Mouse (Mus musculus) central nervous system, embryonic 14 days (tissue): ENCODE results near the gene Gcnt4. TPM values are rescaled to one million over a fixed set of nuclear protein-coding genes. Genes with fewer than 3 reads are reported as not detected.

Source experiments
- polyA plus RNA-seq: library from polyadenylated mRNA; depleted of rRNA; stranded (reverse); fragments of >200 nt; gene quantifications from 2 replicates; pipeline ENCODE4 v1.2.3, GENCODE M21; 2012; rRNA removed

The Gcnt4 gene
- 0.12 and 0.19 TPM in 2 replicates for polyA plus RNA-seq

DNA sequence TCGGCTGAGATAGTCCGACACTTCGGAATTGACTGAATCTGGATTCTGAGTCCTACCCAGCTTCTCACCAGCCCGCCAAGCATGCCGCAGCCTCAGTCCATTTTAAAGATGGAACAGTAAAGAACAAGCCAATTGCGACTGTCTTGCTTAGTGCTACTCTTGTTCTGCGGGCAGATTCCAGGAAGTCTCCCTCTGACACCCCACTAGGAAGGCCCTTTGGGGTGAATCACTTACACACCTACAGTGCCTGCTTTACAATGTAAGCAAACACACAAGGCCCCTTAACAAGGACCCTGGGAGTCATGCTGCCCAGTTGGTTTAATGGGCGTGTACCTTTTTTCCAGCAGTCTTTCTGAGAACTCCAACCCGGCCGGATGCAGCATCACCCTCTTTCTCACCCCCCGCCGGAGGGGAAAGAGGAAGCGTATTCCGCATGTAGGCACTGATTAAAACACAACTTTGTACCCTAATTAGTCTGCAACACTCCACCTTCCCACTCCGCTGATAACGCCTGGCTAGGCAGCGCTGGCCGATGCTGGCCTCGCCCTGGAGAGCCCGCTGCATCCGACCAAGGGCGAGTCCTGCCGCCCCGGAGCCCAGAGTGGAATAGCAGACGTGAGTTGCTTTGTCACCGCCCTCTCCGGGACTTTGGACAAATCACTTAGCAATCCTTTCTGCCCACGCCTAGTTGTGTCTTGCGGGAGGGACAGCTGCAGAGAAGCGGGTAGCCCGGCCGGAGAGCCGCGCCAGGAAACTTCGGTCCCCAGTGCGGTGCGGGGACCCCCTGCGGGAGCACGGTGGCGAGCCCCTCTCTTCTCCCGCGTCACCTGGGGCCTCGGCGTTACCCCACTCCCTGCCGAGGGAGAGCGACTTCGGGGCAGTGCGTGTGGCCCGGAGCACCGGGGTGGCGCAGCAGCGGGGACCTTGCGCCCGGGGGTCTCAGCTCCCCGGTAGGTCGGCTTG is at the start of gene Gcnt4:
Gcnt4 (plus strand) TSS at position 691 of the 963 bp plus-strand sequence.

Other genes starting within 250 kb of the Gcnt4 start
- gene Ankrd31, start 176.4 kb upstream of the Gcnt4 start, polyA plus RNA-seq = 0.01 TPM in 2 replicates
- gene 1700029F12Rik, start 109.7 kb downstream of the Gcnt4 start, polyA plus RNA-seq = not detected in 2 replicates
- 11.0 and 11.7 TPM in 2 replicates for gene Fam169a, start 142.6 kb downstream of the Gcnt4 start, polyA plus RNA-seq
- 0.49 and 0.96 TPM in 2 replicates for gene Gm6169, start 174.5 kb downstream of the Gcnt4 start, polyA plus RNA-seq
- gene Gfm2, start 213.2 kb downstream of the Gcnt4 start, polyA plus RNA-seq = 33.2 and 34.7 TPM in 2 replicates
- 97.1 and 109 TPM in 2 replicates for gene Nsa2, start 213.2 kb downstream of the Gcnt4 start, polyA plus RNA-seq